Mouse (Mus musculus) c-Kit-negative CD71-positive TER-119-positive erythroid progenitor cells, embryonic 14.5 days (primary cell): ENCODE measurements around the gene Pagr1b.

Experiments
- DNase-seq: peaks from one replicate; pipeline ENCODE4 v3.0.0-alpha.2; 2013; ENCODE audit warnings: low read depth, low spot score

The Pagr1b gene

GRCm38 (mm10) chr7:127020031-127020430 lies 3.7 kb upstream of the Pagr1b start:
- DNase-seq, result no peak

- no peak for DNase-seq
Observed at GRCm38 (mm10) chr7:127019306-127019960, 3.1 kb upstream of the Pagr1b start.

GRCm38 (mm10) chr7:127018416-127019305 lies 2.4 kb upstream of the Pagr1b start:
- no peak for DNase-seq

- no peak for DNase-seq
Observed at GRCm38 (mm10) chr7:127017950-127018345, 1.7 kb upstream of the Pagr1b start.

GRCm38 (mm10) chr7:127016971-127017949 lies 976 bp upstream of the Pagr1b start, which contains the start of gene Pagr1a:
Pagr1a (minus strand) TSS chr7:127017352.
- DNase-seq, result peak; percentile 100

- no peak for DNase-seq
Observed at GRCm38 (mm10) chr7:127016486-127016938, 228 bp upstream of the Pagr1b start.

- DNase-seq, result no peak
Observed at GRCm38 (mm10) chr7:127016081-127016480, 203 bp downstream of the Pagr1b start.

GRCm38 (mm10) chr7:127014993-127015392 lies 1.3 kb downstream of the Pagr1b start:
- DNase-seq, result no peak

GRCm38 (mm10) chr7:127014320-127014719 lies 2.0 kb downstream of the Pagr1b start, which contains the start of gene Mvp:
Mvp (minus strand) TSS chr7:127014621.
- DNase-seq, result no peak

GRCm38 (mm10) chr7:127013385-127013784 lies 2.9 kb downstream of the Pagr1b start:
- no peak for DNase-seq

GRCm38 (mm10) chr7:127012845-127013244 lies 3.4 kb downstream of the Pagr1b start:
- DNase-seq, result no peak

GRCm38 (mm10) chr7:127012374-127012773 lies 3.9 kb downstream of the Pagr1b start:
- DNase-seq, result no peak

- no peak for DNase-seq
Observed at GRCm38 (mm10) chr7:127011717-127012116, 4.6 kb downstream of the Pagr1b start.

GRCm38 (mm10) chr7:127011051-127011450 lies 5.2 kb downstream of the Pagr1b start:
- DNase-seq, result no peak

- DNase-seq, result no peak
Observed at GRCm38 (mm10) chr7:127009307-127010085, 6.8 kb downstream of the Pagr1b start.

- DNase-seq, result peak; percentile 66
Observed at GRCm38 (mm10) chr7:127008239-127009019, 7.9 kb downstream of the Pagr1b start.

- no peak for DNase-seq
Observed at GRCm38 (mm10) chr7:127007313-127008024, 8.8 kb downstream of the Pagr1b start.

GRCm38 (mm10) chr7:127004122-127004875 lies 12.0 kb downstream of the Pagr1b start:
- DNase-seq, result no peak
